Mouse (Mus musculus) limb, embryonic 15.5 days (tissue): ENCODE measurements around the gene Gm28308. TPM values are rescaled to one million over a fixed set of nuclear protein-coding genes. Genes with fewer than 3 reads are reported as not detected.

Experiments used
- ATAC-seq: fragments of 200-750 bp; cut with Nextera tagmentation; 2 replicates; pipeline ENCODE4 v1.8.0; 2017; ENCODE audit warnings: low read depth, moderate TSS enrichment; ENCODE audit not compliant: insufficient number of reproducible peaks, low FRiP score, low TSS enrichment
- H3K27ac ChIP-seq: fragments of 300-500 bp; sonication (generic); 2 replicates; pipeline ENCODE4 v1.5.1; 2015; ENCODE audit warnings: moderate library complexity, mild to moderate bottlenecking, inconsistent platforms
- H3K27me3 ChIP-seq: fragments of 300-500 bp; sonication (generic); 2 replicates; pipeline ENCODE4 v1.6.1; 2015; ENCODE audit warnings: inconsistent platforms
- H3K36me3 ChIP-seq: fragments of 300-500 bp; sonication (generic); 2 replicates; pipeline ENCODE4 v1.6.1; 2015; ENCODE audit warnings: inconsistent platforms
- H3K4me1 ChIP-seq: fragments of 300-500 bp; sonication (generic); 2 replicates; pipeline ENCODE4 v1.6.1; 2015; ENCODE audit warnings: inconsistent platforms
- H3K4me2 ChIP-seq: fragments of 300-500 bp; sonication (generic); 2 replicates; pipeline ENCODE4 v1.6.1; 2015; ENCODE audit warnings: mild to moderate bottlenecking, inconsistent platforms
- H3K4me3 ChIP-seq: fragments of 300-500 bp; sonication (generic); 2 replicates; pipeline ENCODE4 v1.5.1; 2015; ENCODE audit warnings: mild to moderate bottlenecking, inconsistent platforms
- H3K9ac ChIP-seq: fragments of 300-500 bp; sonication (generic); 2 replicates; pipeline ENCODE4 v1.6.1; 2015; ENCODE audit warnings: inconsistent platforms
- H3K9me3 ChIP-seq: fragments of 300-500 bp; sonication (generic); 2 replicates; pipeline ENCODE4 v1.6.1; 2016; ENCODE audit warnings: inconsistent platforms
- WGBS: fragments of 180-500 bp; shearing (Covaris S2); methylation state at CpG from one replicate; pipeline ENCODE4 v1.1.7; 2015; 5-methylcytosine and 5-hydroxymethylcytosine counted together
- polyA plus RNA-seq: library from polyadenylated mRNA; unstranded; fragments of >200 nt; fragmentation: Nextera tagmentation; extraction: Ambion mirVana; gene quantifications from 2 replicates; pipeline ENCODE4 v1.2.1, GENCODE M21; 2015

The Gm28308 gene
- polyA plus RNA-seq, 1 experiment from 2014 or later, result 0.70 TPM

- peaks cover 44% of the 10 kb centered on the region for H3K27me3 ChIP-seq
- ATAC-seq, result no peak
- H3K27ac ChIP-seq, result peak overlapping the region; percentile 90
- H3K36me3 ChIP-seq, result no peaks in the 10 kb centered on the region
- peak overlapping the region; percentile 69 for H3K9ac ChIP-seq
- 2% methylated on average over 22 of the region's 22 CpGs for WGBS
- H3K4me1 ChIP-seq, result peaks cover 62% of the 10 kb centered on the region
- no peaks in the 10 kb centered on the region for H3K9me3 ChIP-seq
- H3K4me2 ChIP-seq, result peak overlapping the region; percentile 69
- peak overlapping the region; percentile 55 for H3K4me3 ChIP-seq
Measured at GRCm38 (mm10) chr6:52212556-52213118, 502 bp downstream of the Gm28308 start.

GRCm38 (mm10) chr6:52211961-52212360 is 1.2 kb downstream of the Gm28308 start:
- peaks cover 51% of the 10 kb centered on the region for H3K27me3 ChIP-seq
- no peaks in the 10 kb centered on the region for H3K36me3 ChIP-seq
- H3K4me3 ChIP-seq, result peak overlapping the region; percentile 55
- peaks cover 63% of the 10 kb centered on the region for H3K4me1 ChIP-seq
- WGBS, result 3% methylated on average over 13 of the region's 13 CpGs
- peak overlapping the region; percentile 69 for H3K9ac ChIP-seq
- no peak for ATAC-seq
- H3K4me2 ChIP-seq, result peak overlapping the region; percentile 69
- no peaks in the 10 kb centered on the region for H3K9me3 ChIP-seq
- H3K27ac ChIP-seq, result peak overlapping the region; percentile 90

- H3K4me1 ChIP-seq, result peaks cover 63% of the 10 kb centered on the region
- H3K9me3 ChIP-seq, result no peaks in the 10 kb centered on the region
- 2% methylated on average over 37 of the region's 37 CpGs for WGBS
- H3K27me3 ChIP-seq, result peaks cover 53% of the 10 kb centered on the region
- H3K36me3 ChIP-seq, result no peaks in the 10 kb centered on the region
- peak overlapping the region; percentile 69 for H3K9ac ChIP-seq
- peak overlapping the region; percentile 51; the same call in 1 of the 2 replicates for H3K27ac ChIP-seq
- peak; percentile 36; the same call in 1 of the 2 replicates for ATAC-seq
- peak overlapping the region; percentile 69 for H3K4me2 ChIP-seq
- peak overlapping the region; percentile 55 for H3K4me3 ChIP-seq
Measured at GRCm38 (mm10) chr6:52211170-52211935, 1.8 kb downstream of the Gm28308 start.

- H3K36me3 ChIP-seq, result peaks cover 5% of the 10 kb centered on the region; the same call in 1 of the 2 replicates
- 32% methylated on average over 12 of the region's 12 CpGs for WGBS
- peaks cover 62% of the 10 kb centered on the region for H3K4me1 ChIP-seq
- no peaks in the 10 kb centered on the region for H3K9me3 ChIP-seq
- H3K4me2 ChIP-seq, result peak overlapping the region; percentile 71
- H3K27me3 ChIP-seq, result peaks cover 53% of the 10 kb centered on the region
- ATAC-seq, result no peak
- H3K27ac ChIP-seq, result no peak overlapping the region
- 0 out of 2 replicates have a peak overlapping the region, but pooled peaks have one; percentile 8 for H3K9ac ChIP-seq
- peak overlapping the region; percentile 39 for H3K4me3 ChIP-seq
Measured at GRCm38 (mm10) chr6:52209685-52210046, 3.5 kb downstream of the Gm28308 start.

GRCm38 (mm10) chr6:52208868-52209684 is 4.1 kb downstream of the Gm28308 start:
- H3K4me2 ChIP-seq, result peak overlapping the region; percentile 71
- WGBS, result 28% methylated on average over 18 of the region's 18 CpGs
- H3K9me3 ChIP-seq, result no peaks in the 10 kb centered on the region
- peaks cover 5% of the 10 kb centered on the region; the same call in 1 of the 2 replicates for H3K36me3 ChIP-seq
- peaks cover 68% of the 10 kb centered on the region for H3K4me1 ChIP-seq
- no peak for ATAC-seq
- H3K9ac ChIP-seq, result 0 out of 2 replicates have a peak overlapping the region, but pooled peaks have one; percentile 8
- H3K27ac ChIP-seq, result peak overlapping the region; percentile 17; the same call in 1 of the 2 replicates
- peak overlapping the region; percentile 39 for H3K4me3 ChIP-seq
- H3K27me3 ChIP-seq, result peaks cover 53% of the 10 kb centered on the region

GRCm38 (mm10) chr6:52208072-52208867 is 4.9 kb downstream of the Gm28308 start, which contains the start of gene Hoxa6:
Gene Hoxa6 (minus strand): TSS chr6:52208722.
- Histone ChIP-seq H3K9ac (0 out of 2 replicates have a peak within 1 kb of the TSS, but pooled peaks have one; percentile 8), H3K27ac (peak within 1 kb of the TSS; percentile 17; the same call in 1 of the 2 replicates), H3K4me2 (peak within 1 kb of the TSS; percentile 71), H3K4me1 (peaks cover 74% of the 10 kb centered on the region), H3K27me3 (peaks cover 57% of the 10 kb centered on the region), H3K4me3 (peak within 1 kb of the TSS; percentile 39), H3K36me3 (peaks cover 5% of the 10 kb centered on the region; the same call in 1 of the 2 replicates), H3K9me3 (no peaks in the 10 kb centered on the region)
- ATAC-seq, result no peak
- 8% methylated on average over 45 of the region's 47 CpGs for WGBS

GRCm38 (mm10) chr6:52207684-52207976 is 5.5 kb downstream of the Gm28308 start:
- Histone ChIP-seq H3K36me3 (peaks cover 5% of the 10 kb centered on the region; the same call in 1 of the 2 replicates), H3K4me1 (peaks cover 72% of the 10 kb centered on the region), H3K27ac (no peak overlapping the region), H3K4me3 (no peak overlapping the region), H3K4me2 (no peak overlapping the region), H3K27me3 (peaks cover 61% of the 10 kb centered on the region), H3K9me3 (no peaks in the 10 kb centered on the region), H3K9ac (no peak overlapping the region)
- ATAC-seq, result no peak

- no peak for ATAC-seq
- Histone ChIP-seq H3K4me2 (no peak overlapping the region), H3K9ac (no peak overlapping the region), H3K9me3 (no peaks in the 10 kb centered on the region), H3K27ac (no peak overlapping the region), H3K4me1 (peaks cover 68% of the 10 kb centered on the region), H3K27me3 (peaks cover 65% of the 10 kb centered on the region), H3K36me3 (peaks cover 8% of the 10 kb centered on the region; the same call in 1 of the 2 replicates), H3K4me3 (no peak overlapping the region)
- 44% methylated on average over 4 of the region's 4 CpGs for WGBS
Measured at GRCm38 (mm10) chr6:52206882-52207683, 6.1 kb downstream of the Gm28308 start.

- no peak for ATAC-seq
- peaks cover 57% of the 10 kb centered on the region for H3K4me1 ChIP-seq
- H3K9ac ChIP-seq, result no peak overlapping the region
- no peak overlapping the region for H3K27ac ChIP-seq
- H3K4me2 ChIP-seq, result peak overlapping the region; percentile 8; the same call in 1 of the 2 replicates
- no peaks in the 10 kb centered on the region for H3K9me3 ChIP-seq
- H3K36me3 ChIP-seq, result peaks cover 8% of the 10 kb centered on the region; the same call in 1 of the 2 replicates
- no peak overlapping the region for H3K4me3 ChIP-seq
- WGBS, result 39% methylated on average over 55 of the region's 55 CpGs
- H3K27me3 ChIP-seq, result peaks cover 68% of the 10 kb centered on the region
Measured at GRCm38 (mm10) chr6:52205638-52206621, 7.2 kb downstream of the Gm28308 start.

GRCm38 (mm10) chr6:52205221-52205620 is 7.9 kb downstream of the Gm28308 start:
- Histone ChIP-seq H3K27me3 (peaks cover 73% of the 10 kb centered on the region), H3K9me3 (no peaks in the 10 kb centered on the region), H3K4me3 (no peak overlapping the region), H3K9ac (no peak overlapping the region), H3K4me2 (peak overlapping the region; percentile 8; the same call in 1 of the 2 replicates), H3K36me3 (peaks cover 8% of the 10 kb centered on the region; the same call in 1 of the 2 replicates), H3K27ac (no peak overlapping the region), H3K4me1 (peaks cover 56% of the 10 kb centered on the region)
- ATAC-seq, result no peak
- 47% methylated on average over 14 of the region's 14 CpGs for WGBS
